Mouse (Mus musculus) MEL (cell line): ENCODE measurements around the gene Galt.

ENCODE experiments used
- CTCF ChIP-seq, 3 experiments: IDR thresholded peaks in 2 of 3; conservative IDR thresholded peaks in 1 of 3; 2 replicates each; pipeline ENCODE4 v1.5.1; 2011 to 2012; ENCODE audit warnings: low read length in 3 of 3, low read depth in 2 of 3, mild to moderate bottlenecking in 2 of 3, improper control_type of control experiment in 1 of 3, inconsistent platforms in 1 of 3, mixed read lengths in 1 of 3, moderate library complexity in 1 of 3; ENCODE audit not compliant: control insufficient read depth in 1 of 3, insufficient read depth in 1 of 3, poor library complexity in 1 of 3, severe bottlenecking in 1 of 3
- EP300 ChIP-seq, 2 experiments: IDR thresholded peaks; 2 replicates each; pipeline ENCODE4 v1.6.1; 2011; ENCODE audit warnings: improper control_type of control experiment in 2 of 2, low read length in 2 of 2, low read depth in 1 of 2, mild to moderate bottlenecking in 1 of 2
- GATA1 ChIP-seq: IDR thresholded peaks from 2 replicates; pipeline ENCODE4 v1.6.1; 2011; ENCODE audit warnings: low read depth, low read length, improper control_type of control experiment
- JUND ChIP-seq: IDR thresholded peaks from 2 replicates; pipeline ENCODE4 v1.6.1; 2011; ENCODE audit warnings: low read depth, mild to moderate bottlenecking, improper control_type of control experiment, low read length
- MAFK ChIP-seq: IDR thresholded peaks from 2 replicates; pipeline ENCODE4 v1.6.1; 2011; ENCODE audit warnings: low read depth, mild to moderate bottlenecking, low read length, improper control_type of control experiment, borderline replicate concordance
- POLR2A ChIP-seq, 2 experiments: IDR thresholded peaks; 2 replicates each; pipeline ENCODE4 v1.6.1; 2011 to 2012; ENCODE audit warnings: low read length in 2 of 2, mild to moderate bottlenecking in 2 of 2, control low read depth in 1 of 2, improper control_type of control experiment in 1 of 2, low read depth in 1 of 2, moderate library complexity in 1 of 2; ENCODE audit not compliant: control insufficient read depth in 1 of 2, insufficient read depth in 1 of 2, poor library complexity in 1 of 2
- SMC3 ChIP-seq: IDR thresholded peaks from 2 replicates; pipeline ENCODE4 v1.6.1; 2011; ENCODE audit warnings: low read depth, low read length, improper control_type of control experiment
- TCF12 ChIP-seq: IDR thresholded peaks from 2 replicates; pipeline ENCODE4 v1.6.1; 2014; ENCODE audit warnings: low read depth, mild to moderate bottlenecking, inconsistent platforms, low read length, improper control_type of control experiment, moderate library complexity

DNA sequence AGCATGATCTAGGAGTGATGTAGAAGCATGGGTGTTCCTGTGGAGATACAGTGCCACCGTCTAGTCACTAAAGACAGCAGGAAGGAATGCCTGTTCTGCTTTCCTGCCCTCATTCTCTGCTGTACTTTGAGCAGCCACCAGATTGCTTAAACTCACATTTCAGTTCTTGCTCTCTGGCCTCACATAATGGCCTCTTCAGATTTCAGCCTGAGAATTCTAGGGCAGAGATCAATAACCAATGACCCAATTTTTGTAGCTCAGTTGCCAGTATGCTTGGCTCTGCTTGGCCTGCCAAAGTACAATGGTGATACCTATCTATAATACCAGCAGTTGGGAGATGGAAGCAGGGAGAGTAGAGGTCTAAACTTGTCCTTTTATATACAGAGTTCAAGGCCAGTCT lies 10.0 kb upstream of the Galt start:
- TF ChIP-seq TCF12 (no peak), CTCF (IDR thresholded peaks at IDR 0.05 in 2 of 3, conservative IDR thresholded peaks at IDR 0.05 in 1 of 3; ENCODE audit: control insufficient read depth in 1 of 3, insufficient read depth in 1 of 3, low read depth in 2 of 3, low read length in 3 of 3, poor library complexity in 1 of 3, severe bottlenecking in 1 of 3) (no peak), SMC3 (no peak), GATA1 (no peak), POLR2A (IDR thresholded peaks at IDR 0.05; ENCODE audit: control insufficient read depth in 1 of 2, insufficient read depth in 1 of 2, low read depth in 1 of 2, low read length in 2 of 2, poor library complexity in 1 of 2) (no peak), MAFK (no peak), EP300 (IDR thresholded peaks at IDR 0.05; ENCODE audit: low read depth in 1 of 2, low read length in 2 of 2) (no peak), JUND (no peak)
